Mouse (Mus musculus): ENCODE measurements at regions not wholly inside any gene's neighbourhood (a gene's known extent, or its start where the extent isn't known, plus 50 kb on each side); places are given as distances from the start of the nearest gene placed in this dataset.

- DNase-seq (peak; percentile 54), ATAC-seq (ENCODE audit: insufficient read depth) (no peak)
- Histone ChIP-seq H3K9ac (no peak overlapping the region), H3K4me3 (ENCODE audit: low read depth, low read length) (no peak overlapping the region), H3K27ac (ENCODE audit: low read depth) (no peak overlapping the region), H3K4me2 (no peak overlapping the region), H3K27me3 (ENCODE audit: insufficient read depth, low read length) (no peaks in the 10 kb centered on the region), H3K4me1 (ENCODE audit: insufficient read depth) (no peaks in the 10 kb centered on the region), H3K9me3 (ENCODE audit: low read depth, low read length) (no peaks in the 10 kb centered on the region), H3K36me3 (ENCODE audit: insufficient read depth) (no peaks in the 10 kb centered on the region)
- no peak for TF ChIP-seq CTCF (IDR thresholded peaks at IDR 0.05; ENCODE audit: low read depth)
- WGBS = 40% methylated on average over 9 of the region's 9 CpGs
Observed at GRCm38 (mm10) chr6:99863418-99863817, 137.2 kb upstream of the Prok2 start.

- Histone ChIP-seq H3K4me3 (ENCODE audit: low read depth, low read length) (no peak overlapping the region), H3K9me3 (ENCODE audit: low read depth, low read length) (no peaks in the 10 kb centered on the region), H3K27ac (ENCODE audit: low read depth) (no peak overlapping the region), H3K27me3 (ENCODE audit: insufficient read depth, low read length) (no peaks in the 10 kb centered on the region), H3K4me1 (ENCODE audit: insufficient read depth) (no peaks in the 10 kb centered on the region), H3K9ac (no peak overlapping the region), H3K36me3 (ENCODE audit: insufficient read depth) (no peaks in the 10 kb centered on the region), H3K4me2 (no peak overlapping the region)
- DNase-seq = no peak
- WGBS = 78% methylated on average over 6 of the region's 6 CpGs
- no peak for TF ChIP-seq CTCF (IDR thresholded peaks at IDR 0.05; ENCODE audit: low read depth)
- ATAC-seq (ENCODE audit: insufficient read depth) = no peak
Observed at GRCm38 (mm10) chr6:99857411-99857810, 131.2 kb upstream of the Prok2 start.

GRCm38 (mm10) chr6:99853716-99854115 lies 127.5 kb upstream of the Prok2 start:
- H3K4me2 ChIP-seq = no peak overlapping the region
- peak; percentile 51 for TF ChIP-seq CTCF (IDR thresholded peaks at IDR 0.05; ENCODE audit: low read depth)
- no peaks in the 10 kb centered on the region for H3K9me3 ChIP-seq (ENCODE audit: low read depth, low read length)
- H3K36me3 ChIP-seq (ENCODE audit: insufficient read depth) = no peaks in the 10 kb centered on the region
- no peaks in the 10 kb centered on the region for H3K4me1 ChIP-seq (ENCODE audit: insufficient read depth)
- peak; percentile 70 for DNase-seq
- 35% methylated on average over 3 of the region's 3 CpGs for WGBS
- H3K27me3 ChIP-seq (ENCODE audit: insufficient read depth, low read length) = no peaks in the 10 kb centered on the region
- H3K9ac ChIP-seq = no peak overlapping the region
- no peak overlapping the region for H3K4me3 ChIP-seq (ENCODE audit: low read depth, low read length)
- no peak overlapping the region for H3K27ac ChIP-seq (ENCODE audit: low read depth)
- ATAC-seq (ENCODE audit: insufficient read depth) = peak; percentile 41; the same call in 1 of the 2 replicates

GRCm38 (mm10) chr6:99850706-99851105 lies 124.5 kb upstream of the Prok2 start:
- H3K27ac ChIP-seq (ENCODE audit: low read depth) = no peak overlapping the region
- no peak for ATAC-seq (ENCODE audit: insufficient read depth)
- DNase-seq = no peak
- H3K4me1 ChIP-seq (ENCODE audit: insufficient read depth) = no peaks in the 10 kb centered on the region
- no peak overlapping the region for H3K4me2 ChIP-seq
- no peak for TF ChIP-seq CTCF (IDR thresholded peaks at IDR 0.05; ENCODE audit: low read depth)
- WGBS = 71% methylated on average over 1 of the region's 1 CpGs
- H3K4me3 ChIP-seq (ENCODE audit: low read depth, low read length) = no peak overlapping the region
- no peaks in the 10 kb centered on the region for H3K36me3 ChIP-seq (ENCODE audit: insufficient read depth)
- H3K27me3 ChIP-seq (ENCODE audit: insufficient read depth, low read length) = no peaks in the 10 kb centered on the region
- no peaks in the 10 kb centered on the region for H3K9me3 ChIP-seq (ENCODE audit: low read depth, low read length)
- no peak overlapping the region for H3K9ac ChIP-seq

- 47% methylated on average over 4 of the region's 4 CpGs for WGBS
- Histone ChIP-seq H3K27ac (ENCODE audit: low read depth) (no peak overlapping the region), H3K36me3 (ENCODE audit: insufficient read depth) (no peaks in the 10 kb centered on the region), H3K4me1 (ENCODE audit: insufficient read depth) (no peaks in the 10 kb centered on the region), H3K4me3 (ENCODE audit: low read depth, low read length) (no peak overlapping the region), H3K9me3 (ENCODE audit: low read depth, low read length) (no peaks in the 10 kb centered on the region), H3K27me3 (ENCODE audit: insufficient read depth, low read length) (no peaks in the 10 kb centered on the region), H3K9ac (no peak overlapping the region), H3K4me2 (no peak overlapping the region)
- TF ChIP-seq CTCF (IDR thresholded peaks at IDR 0.05; ENCODE audit: low read depth) = no peak
- ATAC-seq (ENCODE audit: insufficient read depth) (no peak), DNase-seq (no peak)
Observed at GRCm38 (mm10) chr6:99845508-99845846, 119.3 kb upstream of the Prok2 start.

- no peak for TF ChIP-seq CTCF (IDR thresholded peaks at IDR 0.05; ENCODE audit: low read depth)
- no peak overlapping the region for H3K4me2 ChIP-seq
- H3K9ac ChIP-seq = no peak overlapping the region
- ATAC-seq (ENCODE audit: insufficient read depth) (no peak; the same call in 1 of the 2 replicates), DNase-seq (no peak)
- H3K9me3 ChIP-seq (ENCODE audit: low read depth, low read length) = no peaks in the 10 kb centered on the region
- H3K27me3 ChIP-seq (ENCODE audit: insufficient read depth, low read length) = no peaks in the 10 kb centered on the region
- no peaks in the 10 kb centered on the region for H3K36me3 ChIP-seq (ENCODE audit: insufficient read depth)
- WGBS = 38% methylated on average over 4 of the region's 4 CpGs
- no peaks in the 10 kb centered on the region for H3K4me1 ChIP-seq (ENCODE audit: insufficient read depth)
- no peak overlapping the region for H3K27ac ChIP-seq (ENCODE audit: low read depth)
- no peak overlapping the region for H3K4me3 ChIP-seq (ENCODE audit: low read depth, low read length)
Observed at GRCm38 (mm10) chr6:99844775-99845507, 118.7 kb upstream of the Prok2 start.

- no peaks in the 10 kb centered on the region for H3K9me3 ChIP-seq (ENCODE audit: low read depth, low read length)
- no peak for ATAC-seq (ENCODE audit: insufficient read depth)
- 61% methylated on average over 3 of the region's 3 CpGs for WGBS
- no peak overlapping the region for H3K27ac ChIP-seq (ENCODE audit: low read depth)
- no peak overlapping the region for H3K4me2 ChIP-seq
- no peak overlapping the region for H3K9ac ChIP-seq
- no peak for DNase-seq
- H3K4me3 ChIP-seq (ENCODE audit: low read depth, low read length) = no peak overlapping the region
- H3K27me3 ChIP-seq (ENCODE audit: insufficient read depth, low read length) = no peaks in the 10 kb centered on the region
- TF ChIP-seq CTCF (IDR thresholded peaks at IDR 0.05; ENCODE audit: low read depth) = 0 out of 2 replicates have a peak, but pooled peaks have one; percentile 4
- H3K4me1 ChIP-seq (ENCODE audit: insufficient read depth) = no peaks in the 10 kb centered on the region
- H3K36me3 ChIP-seq (ENCODE audit: insufficient read depth) = no peaks in the 10 kb centered on the region
Observed at GRCm38 (mm10) chr6:99843507-99843906, 117.3 kb upstream of the Prok2 start.
